Mouse (Mus musculus) layer of hippocampus, adult 18-20 months (tissue): ENCODE measurements around the gene Spaar. TPM values are rescaled to one million over a fixed set of nuclear protein-coding genes. Genes with fewer than 3 reads are reported as not detected.
"Not testable (repeated sequence)": the region's sequence is repeated elsewhere in the genome, so short reads cannot be mapped to it uniquely, and the experiment has no call there.

ENCODE experiments used
- DNase-seq, 2 experiments: peaks; one replicate each; pipeline ENCODE4 v3.0.0; 2022; ENCODE audit warnings: low spot score in 2 of 2
- total RNA-seq, 2 experiments: library from RNA; stranded (reverse); gene quantifications; 2 replicates each; pipeline ENCODE4 v1.2.3; 2021

The Spaar gene
- total RNA-seq, 2 experiments from 2014 or later = 0.58 to 1.3 TPM

GRCm38 (mm10) chr4:43772304-43772703 is 42.5 kb downstream of the Spaar start:
- DNase-seq = no peak

- DNase-seq = no peak
Observed at GRCm38 (mm10) chr4:43795296-43795695, 65.5 kb downstream of the Spaar start.

GRCm38 (mm10) chr4:43795844-43796243 is 66.0 kb downstream of the Spaar start:
- DNase-seq = not testable (repeated sequence)

- no peak for DNase-seq
Observed at GRCm38 (mm10) chr4:43798936-43799335, 69.1 kb downstream of the Spaar start.

Other genes starting within 250 kb of the Spaar start
- gene Sit1, start 246.3 kb upstream of the Spaar start, total RNA-seq = not detected
- 10 to 100 TPM; 27.7 to 29.3 TPM for gene Ccdc107, start 237.1 kb upstream of the Spaar start, total RNA-seq
- gene Arhgef39, start 230.3 kb upstream of the Spaar start, total RNA-seq = not detected
- gene Car9, start 223.1 kb upstream of the Spaar start, total RNA-seq = not detected
- gene Tpm2, start 206.3 kb upstream of the Spaar start, total RNA-seq = 1 to 10 TPM; 4.2 to 4.8 TPM
- 10 to 100 TPM; 67.4 to 74.5 TPM for gene Creb3, start 167.7 kb upstream of the Spaar start, total RNA-seq
- gene Tln1, start 167.3 kb upstream of the Spaar start, total RNA-seq = 10 to 100 TPM; 35.8 to 42.1 TPM
- gene Rgp1, start 151.3 kb upstream of the Spaar start, total RNA-seq = 10 to 100 TPM; 43.6 to 48.0 TPM
- gene Gba2, start 151.2 kb upstream of the Spaar start, total RNA-seq = 10 to 100 TPM; 58.8 to 65.2 TPM
- gene Msmp, start 145.5 kb upstream of the Spaar start, total RNA-seq = not detected
- 10 to 100 TPM; 47.2 to 52.7 TPM for gene Npr2, start 98.1 kb upstream of the Spaar start, total RNA-seq
- 1 to 10 TPM; 1.4 to 2.3 TPM for gene Spag8, start 76.4 kb upstream of the Spaar start, total RNA-seq
- gene Hint2, start 73.6 kb upstream of the Spaar start, total RNA-seq = 10 to 100 TPM; 31.3 to 36.7 TPM
- 10 to 100 TPM; 68.2 to 72.1 TPM for gene Tmem8b, start 61.1 kb upstream of the Spaar start, total RNA-seq
- 1 to 10 TPM; 1.5 to 1.8 TPM for gene Fam221b, start 60.9 kb upstream of the Spaar start, total RNA-seq
- gene Olfr70, start 29.2 kb upstream of the Spaar start, total RNA-seq = not detected
- not detected for gene Olfr71, start 19.8 kb upstream of the Spaar start, total RNA-seq
- 1 to 10 TPM in 1 of 2 experiments, under 1 TPM in 1; 0.79 to 1.6 TPM for gene Hrct1, start 2.8 kb upstream of the Spaar start, total RNA-seq
- not detected for gene Olfr159, start 41.0 kb downstream of the Spaar start, total RNA-seq
- not detected for gene Olfr156, start 93.9 kb downstream of the Spaar start, total RNA-seq
- not detected for gene Olfr157, start 110.2 kb downstream of the Spaar start, total RNA-seq
- not detected for gene Olfr155, start 121.5 kb downstream of the Spaar start, total RNA-seq
- 1 to 10 TPM; 6.0 to 6.2 TPM for gene Reck, start 145.5 kb downstream of the Spaar start, total RNA-seq
- 1 to 10 TPM; 3.3 to 4.0 TPM for gene Glipr2, start 227.4 kb downstream of the Spaar start, total RNA-seq